Mouse (Mus musculus) layer of hippocampus, postnatal 25 days (tissue): Measurements from ENCODE around the gene Por. TPM values are rescaled to one million over a fixed set of nuclear protein-coding genes. Genes with fewer than 3 reads are reported as not detected.

Source experiments
- DNase-seq, 2 experiments: peaks; one replicate each; pipeline ENCODE4 v3.0.0; 2022; ENCODE audit warnings: mixed read lengths in 2 of 2, low spot score in 1 of 2; ENCODE audit errors: extremely low spot score in 1 of 2
- total RNA-seq, 2 experiments: library from RNA; stranded (reverse); gene quantifications; 2 replicates each; pipeline ENCODE4 v1.2.3; 2021

Por gene
- 100 to 1,000 TPM in 1 of 2 experiments, 10 to 100 TPM in 1; 100.0 to 102 TPM for total RNA-seq

DNA sequence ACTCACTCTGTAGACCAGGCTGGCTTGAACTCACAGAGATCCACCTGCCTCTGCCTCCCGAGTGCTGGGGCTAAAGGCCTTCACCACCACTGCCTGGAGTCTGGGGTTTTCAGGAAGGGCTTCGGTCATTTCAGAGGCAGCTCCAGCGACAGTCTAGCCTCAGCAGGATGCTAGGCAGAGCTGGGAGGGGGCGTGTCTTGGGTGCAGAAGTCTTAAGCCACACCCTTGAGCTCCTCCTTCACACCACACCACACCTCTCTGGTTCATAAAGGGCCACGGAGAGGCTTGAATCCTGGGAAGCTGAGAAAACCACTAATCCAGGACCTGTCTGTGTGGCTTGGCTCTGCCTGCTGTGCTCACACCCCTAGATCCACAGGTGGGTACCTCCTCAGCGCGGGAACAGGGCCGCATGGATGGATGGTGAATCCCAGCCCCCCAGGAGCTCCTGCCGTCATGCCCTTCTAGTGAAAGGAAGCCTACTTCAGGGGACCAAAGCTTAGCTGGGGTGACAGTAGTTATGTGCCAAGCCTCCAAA is at the start of gene Por:
TSS of gene Por (plus strand) at position 293 of the 535 bp plus-strand sequence.
- no peak for DNase-seq

GRCm38 (mm10) chr5:135620526-135620925 is 49.3 kb upstream of the Por start:
- DNase-seq, result no peak

- DNase-seq, result no peak
Observed at GRCm38 (mm10) chr5:135621725-135622124, 48.1 kb upstream of the Por start.

- no peak for DNase-seq
Observed at GRCm38 (mm10) chr5:135623006-135623563, 46.7 kb upstream of the Por start.

DNA sequence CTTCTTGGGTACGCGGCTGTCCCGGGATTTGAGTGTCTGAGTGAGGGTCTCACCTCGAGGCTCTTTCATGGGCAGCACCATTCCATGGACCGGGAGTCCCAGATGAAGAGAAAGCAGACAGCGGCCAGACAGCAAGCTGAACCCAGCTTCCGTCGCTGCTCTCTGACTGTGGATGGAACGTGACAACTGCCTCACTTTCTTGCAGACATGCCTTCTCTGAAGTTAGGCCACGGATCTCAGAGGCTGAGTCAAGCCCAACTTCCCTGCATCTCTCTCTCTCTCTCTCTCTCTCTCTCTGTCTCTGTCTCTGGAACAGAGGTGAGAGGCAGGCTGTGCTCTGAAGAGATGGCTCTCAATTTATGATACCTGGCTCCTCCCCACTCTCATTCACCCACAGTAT is 40.9 kb upstream of the Por start:
- no peak for DNase-seq

DNA sequence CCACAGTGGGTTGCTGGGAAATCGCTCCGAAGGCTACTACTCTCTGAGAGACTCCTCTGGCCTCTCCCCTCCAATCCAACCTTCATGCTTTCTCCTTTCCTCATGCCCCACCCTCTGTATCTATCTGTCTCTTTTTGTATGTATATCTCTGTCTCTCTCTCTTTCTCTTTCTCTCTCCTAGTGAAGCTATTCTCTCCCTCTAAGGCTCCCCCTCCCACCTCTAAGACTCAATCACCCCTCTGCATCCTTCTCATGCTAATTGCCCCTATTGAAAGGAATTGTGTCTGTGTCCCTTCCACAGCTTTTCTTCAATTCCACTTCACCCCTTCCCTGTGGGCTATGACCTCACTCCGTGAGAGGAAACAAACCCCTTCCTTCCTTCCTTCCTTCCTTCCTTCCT is 40.4 kb upstream of the Por start:
- no peak for DNase-seq

- DNase-seq, result peak in 1 of 2 experiments; percentile 76
Observed at GRCm38 (mm10) chr5:135630598-135630997, 39.2 kb upstream of the Por start.

- DNase-seq, result peak; percentile 85 to 87
Observed at GRCm38 (mm10) chr5:135632117-135632796, 37.6 kb upstream of the Por start, which contains the start of gene Rhbdd2. Gene Rhbdd2, plus strand, starts transcription at chr5:135632618.

- DNase-seq, result peak in 1 of 2 experiments; percentile 11
Observed at GRCm38 (mm10) chr5:135632797-135633144, 37.1 kb upstream of the Por start.

- DNase-seq, result no peak
Observed at GRCm38 (mm10) chr5:135639760-135640458, 29.9 kb upstream of the Por start.

DNA sequence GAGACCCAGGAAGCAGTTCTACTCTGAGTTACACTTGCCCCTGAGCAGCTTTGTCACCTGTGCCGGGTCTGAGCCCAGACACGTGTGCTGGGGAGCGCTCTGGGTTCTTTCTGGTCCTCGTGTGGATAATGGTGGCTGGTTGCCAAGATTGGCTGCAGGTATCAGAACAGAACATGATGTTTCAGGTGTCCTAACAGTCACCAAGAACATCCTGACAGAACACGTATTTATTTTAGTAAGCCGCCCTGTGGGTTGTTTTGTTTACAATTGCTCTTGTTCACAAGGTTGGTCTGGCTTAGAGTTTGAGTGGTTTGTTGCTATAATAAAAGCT is 29.4 kb upstream of the Por start:
- no peak for DNase-seq

GRCm38 (mm10) chr5:135641028-135641427 is 28.8 kb upstream of the Por start:
- no peak for DNase-seq

DNA sequence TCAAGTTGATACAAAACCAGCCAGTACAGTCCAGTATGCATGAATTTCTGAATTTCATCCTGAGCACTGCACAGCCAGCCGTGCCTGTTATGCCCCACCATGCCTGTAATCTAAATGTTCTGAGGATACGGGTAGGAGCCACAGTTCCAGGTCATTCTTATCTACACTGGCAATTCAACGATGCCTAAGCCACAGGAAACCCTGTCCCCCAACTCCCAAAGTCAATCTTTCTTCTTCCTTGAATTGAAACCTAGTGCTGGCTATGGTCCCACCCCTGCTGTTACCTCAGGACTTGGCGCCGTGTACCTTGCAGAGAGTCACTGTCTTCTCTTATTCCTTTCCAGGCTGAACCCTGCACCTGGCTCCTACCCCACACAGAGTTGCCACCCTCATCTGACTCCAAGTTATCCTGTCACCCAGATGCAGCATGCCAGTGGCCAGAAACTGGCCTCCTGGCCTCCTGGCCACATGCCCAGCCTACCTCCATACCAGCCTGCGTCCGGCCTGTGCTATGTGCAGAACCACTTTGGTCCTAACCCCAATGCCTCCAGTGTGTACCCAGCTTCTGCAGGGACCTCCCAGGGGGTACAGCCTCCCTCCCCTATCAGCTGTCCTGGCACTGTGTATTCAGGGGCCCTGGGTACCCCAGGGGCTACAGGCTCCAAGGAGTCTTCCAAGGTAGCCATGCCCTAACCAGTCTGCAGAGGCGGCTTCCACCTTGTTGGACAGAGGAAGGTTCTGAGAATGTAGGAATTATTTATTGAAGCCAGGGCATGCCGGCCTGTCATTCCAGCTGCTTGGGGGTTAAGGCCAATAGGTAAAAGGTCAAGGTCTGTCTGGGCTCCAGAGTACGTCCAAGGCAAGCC is 26.9 kb upstream of the Por start:
- DNase-seq, result no peak

DNA sequence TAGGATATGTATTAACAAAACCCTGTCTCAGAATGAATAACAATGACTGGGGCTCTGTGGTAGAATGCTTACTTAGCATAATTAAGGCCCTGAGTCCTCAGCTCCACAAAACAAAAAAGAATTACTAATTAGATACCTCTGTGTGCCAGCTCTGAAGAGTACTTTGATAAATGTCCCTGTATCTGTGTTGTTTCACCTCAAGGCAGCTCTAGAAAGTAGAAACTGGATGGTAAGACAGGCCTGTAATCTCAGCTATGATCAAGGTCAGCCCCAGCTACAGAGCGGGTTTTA is 26.3 kb upstream of the Por start:
- DNase-seq, result no peak

DNA sequence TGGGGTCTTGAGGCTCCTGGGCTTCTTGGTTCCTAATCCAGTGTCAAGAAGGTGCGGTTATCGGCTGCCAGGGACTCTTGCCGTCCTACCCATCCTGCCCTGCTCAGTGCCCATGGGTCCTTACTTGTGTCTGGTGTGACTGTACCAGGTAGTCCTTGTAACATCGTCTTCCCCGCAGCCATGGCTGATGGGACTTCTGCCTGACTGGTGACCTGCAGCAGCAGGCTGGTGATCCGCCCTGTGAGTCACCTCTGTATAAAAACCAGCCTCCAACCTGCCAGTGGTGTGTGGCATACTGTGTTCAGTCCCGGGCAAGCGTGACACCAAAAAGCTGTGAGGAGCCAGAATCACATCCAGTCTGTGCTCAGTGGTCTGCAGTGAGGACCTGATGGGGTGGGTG is 26.0 kb upstream of the Por start:
- no peak for DNase-seq

DNA sequence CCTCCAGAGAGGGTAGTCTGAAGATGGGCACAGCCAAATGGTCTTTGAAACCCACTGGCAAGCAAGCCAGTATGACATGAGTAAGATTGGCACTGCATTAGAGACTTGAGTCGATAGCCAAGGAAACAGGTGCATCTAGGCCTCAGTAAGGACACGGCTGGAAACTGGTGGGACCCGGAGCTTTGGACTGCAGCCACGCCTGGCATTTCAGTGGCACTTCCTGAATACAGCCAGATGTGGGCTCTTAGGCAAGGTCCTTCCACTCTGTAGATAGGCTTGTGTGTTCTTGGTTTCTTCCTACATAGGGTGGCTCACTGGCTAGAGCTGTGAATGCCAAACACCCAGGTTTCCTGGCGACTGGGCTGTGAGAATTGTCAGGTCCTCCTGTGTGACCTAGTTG is 24.5 kb upstream of the Por start:
- no peak for DNase-seq

- DNase-seq, result no peak
Observed at GRCm38 (mm10) chr5:135646038-135646437, 23.8 kb upstream of the Por start.

- no peak for DNase-seq
Observed at GRCm38 (mm10) chr5:135648461-135649308, 21.1 kb upstream of the Por start.

DNA sequence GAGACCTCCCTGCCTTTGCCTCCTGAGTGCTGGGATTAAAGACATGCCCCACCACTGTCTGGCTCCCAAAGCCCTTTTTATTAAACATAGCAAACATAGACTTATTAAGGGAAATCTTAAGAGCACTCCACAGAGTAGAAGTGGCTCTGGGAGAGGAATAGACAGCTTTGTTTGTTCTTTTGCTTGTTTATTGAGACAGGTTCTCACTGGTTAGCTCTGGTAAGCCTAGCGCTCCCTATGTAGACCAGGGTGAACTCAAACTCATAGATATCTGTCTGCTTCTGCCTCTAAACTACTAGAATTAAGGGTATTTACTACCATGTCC is 20.6 kb upstream of the Por start:
- no peak for DNase-seq

GRCm38 (mm10) chr5:135651536-135651935 is 18.3 kb upstream of the Por start:
- no peak for DNase-seq
